Mouse (Mus musculus) lung, embryonic 16.5 days (tissue): ENCODE results near the gene Batf3. TPM values are rescaled to one million over a fixed set of nuclear protein-coding genes. Genes with fewer than 3 reads are reported as not detected.

ENCODE experiments used
- polyA plus RNA-seq: library from polyadenylated mRNA; unstranded; fragments of >200 nt; fragmentation: Nextera tagmentation; extraction: Ambion mirVana; gene quantifications from 2 replicates; pipeline ENCODE4 v1.2.1, GENCODE M21; 2015

The Batf3 gene
- polyA plus RNA-seq, 1 experiment from 2014 or later, result 6.4 TPM

Other genes starting within 250 kb of the Batf3 start
- 15.5 and 16.4 TPM in 2 replicates for gene Rps6kc1, start 186.1 kb upstream of the Batf3 start, polyA plus RNA-seq
- gene Angel2, start 172.7 kb upstream of the Batf3 start, polyA plus RNA-seq, result 33.7 and 40.5 TPM in 2 replicates
- 15.2 and 17.7 TPM in 2 replicates for gene Vash2, start 118.6 kb upstream of the Batf3 start, polyA plus RNA-seq
- 3.6 and 4.6 TPM in 2 replicates for gene Flvcr1, start 71.7 kb upstream of the Batf3 start, polyA plus RNA-seq
- gene Spata45, start 61.2 kb upstream of the Batf3 start, polyA plus RNA-seq, result not detected in 2 replicates
- gene Tatdn3, start 34.9 kb upstream of the Batf3 start, polyA plus RNA-seq, result 15.6 and 17.1 TPM in 2 replicates
- gene Nsl1, start 34.8 kb upstream of the Batf3 start, polyA plus RNA-seq, result 23.9 and 24.0 TPM in 2 replicates
- not detected in 2 replicates for gene Fam71a, start 67.0 kb downstream of the Batf3 start, polyA plus RNA-seq
- 3.9 and 4.3 TPM in 2 replicates for gene Atf3, start 120.2 kb downstream of the Batf3 start, polyA plus RNA-seq
- 97.7 and 107 TPM in 2 replicates for gene Nenf, start 220.3 kb downstream of the Batf3 start, polyA plus RNA-seq
- 22.8 and 23.4 TPM in 2 replicates for gene Tmem206, start 228.1 kb downstream of the Batf3 start, polyA plus RNA-seq